Mouse (Mus musculus) ovary, adult 18-20 months (tissue): ENCODE results near the gene Cdc5l.
A peak's percentile ranks its signal among the peaks of the same experiment; 100 is the strongest.

ENCODE experiments used
- DNase-seq: peaks from one replicate; pipeline ENCODE4 v3.0.0; 2022; ENCODE audit warnings: low spot score, mixed read lengths

Cdc5l gene

GRCm38 (mm10) chr17:45364871-45365270 is 68.7 kb downstream of the Cdc5l start:
- no peak for DNase-seq

DNA sequence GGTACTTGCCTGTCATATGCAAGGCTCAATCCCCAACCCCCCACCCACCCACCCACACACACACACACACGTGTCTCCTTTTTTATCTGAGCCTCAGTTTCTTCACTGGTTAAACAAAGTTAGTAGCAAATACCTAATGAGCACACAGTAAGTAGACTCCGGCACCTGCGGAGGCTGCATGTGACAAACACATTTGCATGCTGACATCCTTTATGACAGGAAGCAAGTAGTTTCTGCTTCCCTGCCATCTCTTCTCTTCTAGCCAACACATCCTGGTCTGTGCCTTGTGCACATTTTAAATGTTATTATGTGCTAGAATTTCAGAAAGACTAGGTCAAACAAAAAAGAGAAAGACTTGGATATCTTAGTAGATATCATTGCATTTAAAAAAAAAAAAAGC is 72.6 kb downstream of the Cdc5l start:
- no peak for DNase-seq

- peak; percentile 16 for DNase-seq
Observed at GRCm38 (mm10) chr17:45359443-45359842, 74.1 kb downstream of the Cdc5l start.

DNA sequence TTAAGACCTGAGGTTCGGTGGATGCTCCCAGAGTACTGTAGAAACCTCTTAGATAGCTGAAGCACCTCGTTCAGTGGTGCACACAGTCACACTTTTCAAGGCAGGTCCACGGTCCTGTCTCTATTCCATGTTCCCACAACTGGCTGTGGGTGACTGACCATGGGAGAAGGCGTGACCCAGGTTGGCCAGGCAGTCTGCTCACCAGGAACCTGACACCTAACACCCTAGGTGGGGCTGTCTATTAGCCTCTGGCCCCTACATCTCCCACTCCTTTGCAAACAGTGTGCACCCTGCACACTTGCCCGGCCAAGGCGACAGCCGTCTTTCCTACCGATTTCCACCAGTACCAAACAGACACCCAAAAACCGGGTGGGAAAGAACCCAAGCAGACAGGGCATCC is 77.1 kb downstream of the Cdc5l start:
- no peak for DNase-seq

GRCm38 (mm10) chr17:45347951-45348350 is 85.6 kb downstream of the Cdc5l start:
- no peak for DNase-seq
